Mouse (Mus musculus) thymus, adult 2 months (tissue): ENCODE measurements at regions not wholly inside any gene's neighbourhood (a gene's known extent, or its start where the extent isn't known, plus 50 kb on each side); places are given as distances from the start of the nearest gene placed in this dataset.

Experiments used
- DNase-seq: peaks from one replicate; pipeline ENCODE4 v3.0.0; 2021
- H3K27ac ChIP-seq: fragments of 200-500 bp; 2 replicates; pipeline ENCODE4 v1.5.1; 2012; ENCODE audit warnings: low read length, control low read depth; ENCODE audit not compliant: control insufficient read depth, insufficient read depth
- H3K27me3 ChIP-seq: fragments of 200-500 bp; 2 replicates; pipeline ENCODE4 v1.6.1; 2012; ENCODE audit warnings: mild to moderate bottlenecking, low read length, moderate library complexity, mixed read lengths; ENCODE audit not compliant: control insufficient read depth, insufficient read depth
- H3K36me3 ChIP-seq: fragments of 200-500 bp; 2 replicates; pipeline ENCODE4 v1.6.1; 2012; ENCODE audit warnings: mild to moderate bottlenecking, low read length, moderate library complexity; ENCODE audit not compliant: control insufficient read depth, insufficient read depth
- H3K4me1 ChIP-seq: fragments of 200-500 bp; replicated peaks from 2 replicates; pipeline ENCODE4 v1.6.1; 2012; ENCODE audit warnings: low read length; ENCODE audit not compliant: control insufficient read depth, insufficient read depth
- H3K4me3 ChIP-seq: fragments of 200-500 bp; 2 replicates; pipeline ENCODE4 v1.5.1; 2012; ENCODE audit warnings: mild to moderate bottlenecking, low read length, control low read depth, moderate library complexity; ENCODE audit not compliant: control insufficient read depth, insufficient read depth
- CTCF ChIP-seq: fragments of 200-500 bp; IDR thresholded peaks from 2 replicates; pipeline ENCODE4 v1.5.1; 2012; ENCODE audit warnings: mild to moderate bottlenecking, control low read depth, low read length, moderate library complexity, borderline replicate concordance; ENCODE audit not compliant: control insufficient read depth, poor library complexity, insufficient read depth; ENCODE audit errors: extremely low read depth
- POLR2A ChIP-seq: fragments of 200-500 bp; IDR thresholded peaks from 2 replicates; pipeline ENCODE4 v1.6.1; 2012; ENCODE audit warnings: mild to moderate bottlenecking, low read length, control low read depth, moderate library complexity; ENCODE audit not compliant: control insufficient read depth, poor library complexity, insufficient read depth; ENCODE audit errors: extremely low read depth
- WGBS: fragments of 180-500 bp; shearing (Covaris S2); methylation state at CpG from one replicate; pipeline ENCODE4 v1.1.7; 2018; 5-methylcytosine and 5-hydroxymethylcytosine counted together

DNA sequence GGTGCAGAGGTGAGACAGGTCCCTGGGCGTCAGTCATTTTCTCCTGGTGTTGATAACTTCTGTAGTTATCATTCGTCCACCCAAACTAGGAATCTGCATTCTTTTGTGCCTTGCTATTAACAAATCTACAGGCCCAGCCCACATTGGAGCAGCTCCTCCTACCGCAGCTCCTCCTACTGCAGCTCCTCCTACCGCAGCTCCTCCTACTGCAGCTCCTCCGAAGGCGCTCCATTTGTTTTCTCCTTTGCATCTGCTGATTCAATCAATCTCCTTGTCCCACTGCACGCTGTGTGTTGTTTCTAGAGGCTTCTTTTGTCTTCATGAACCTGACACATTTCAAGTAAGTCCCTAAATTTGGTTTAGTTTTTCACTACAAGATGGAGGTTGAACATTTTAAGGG is 248.2 kb upstream of the Arglu1 start:
- H3K27ac ChIP-seq = no peak overlapping the region
- no peaks in the 10 kb centered on the region for H3K36me3 ChIP-seq
- no peaks in the 10 kb centered on the region for H3K4me1 ChIP-seq
- no peaks in the 10 kb centered on the region for H3K27me3 ChIP-seq
- 95% methylated on average over 7 of the region's 7 CpGs for WGBS
- no peak overlapping the region for H3K4me3 ChIP-seq
- TF ChIP-seq POLR2A (no peak), CTCF (no peak)
- DNase-seq = no peak

DNA sequence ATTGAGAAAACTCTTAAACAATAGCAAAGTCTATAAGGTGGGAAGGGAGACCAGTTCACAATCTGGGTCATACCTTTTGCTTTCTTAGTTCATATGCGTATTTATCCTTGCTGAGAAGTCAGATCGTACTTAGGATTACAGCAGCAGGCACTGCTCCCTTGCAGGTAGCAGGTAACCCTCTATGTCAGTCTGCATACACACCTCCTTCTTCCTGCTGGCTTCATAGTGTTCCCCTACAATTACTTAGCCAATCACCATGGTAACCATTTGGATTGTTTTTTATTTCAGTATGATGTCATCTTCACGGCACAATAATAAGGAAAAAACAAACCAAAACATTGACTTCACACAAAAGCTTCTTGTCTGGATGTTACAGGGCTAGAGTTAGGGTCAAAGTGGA is 242.1 kb upstream of the Arglu1 start:
- Histone ChIP-seq H3K27ac (no peak overlapping the region), H3K4me1 (no peaks in the 10 kb centered on the region), H3K4me3 (no peak overlapping the region), H3K27me3 (no peaks in the 10 kb centered on the region), H3K36me3 (no peaks in the 10 kb centered on the region)
- TF ChIP-seq POLR2A (no peak), CTCF (no peak)
- DNase-seq = no peak
- 91% methylated on average over 3 of the region's 3 CpGs for WGBS

DNA sequence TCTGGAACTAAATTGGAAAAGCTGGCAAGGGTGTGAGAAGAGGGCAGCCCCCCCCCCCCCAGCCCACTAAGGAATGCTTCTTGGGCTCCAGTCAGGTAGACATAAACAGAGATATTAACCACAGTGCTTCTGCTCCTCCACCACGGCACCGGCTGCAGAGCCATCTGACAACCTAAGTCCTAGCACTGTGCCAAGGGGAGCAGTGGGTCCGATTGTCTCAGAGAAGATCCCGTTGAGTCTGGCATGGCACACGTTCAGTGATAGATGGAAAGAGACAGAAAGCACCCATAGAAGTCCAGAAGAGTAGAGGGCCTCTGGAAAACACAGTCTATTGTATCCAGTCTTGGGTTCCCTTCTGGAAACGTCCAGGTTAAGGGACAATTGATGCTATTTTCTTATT is 241.4 kb upstream of the Arglu1 start:
- TF ChIP-seq CTCF (no peak), POLR2A (no peak)
- Histone ChIP-seq H3K27me3 (no peaks in the 10 kb centered on the region), H3K36me3 (no peaks in the 10 kb centered on the region), H3K4me3 (no peak overlapping the region), H3K27ac (no peak overlapping the region), H3K4me1 (no peaks in the 10 kb centered on the region)
- DNase-seq = no peak
- WGBS = 91% methylated on average over 6 of the region's 6 CpGs

DNA sequence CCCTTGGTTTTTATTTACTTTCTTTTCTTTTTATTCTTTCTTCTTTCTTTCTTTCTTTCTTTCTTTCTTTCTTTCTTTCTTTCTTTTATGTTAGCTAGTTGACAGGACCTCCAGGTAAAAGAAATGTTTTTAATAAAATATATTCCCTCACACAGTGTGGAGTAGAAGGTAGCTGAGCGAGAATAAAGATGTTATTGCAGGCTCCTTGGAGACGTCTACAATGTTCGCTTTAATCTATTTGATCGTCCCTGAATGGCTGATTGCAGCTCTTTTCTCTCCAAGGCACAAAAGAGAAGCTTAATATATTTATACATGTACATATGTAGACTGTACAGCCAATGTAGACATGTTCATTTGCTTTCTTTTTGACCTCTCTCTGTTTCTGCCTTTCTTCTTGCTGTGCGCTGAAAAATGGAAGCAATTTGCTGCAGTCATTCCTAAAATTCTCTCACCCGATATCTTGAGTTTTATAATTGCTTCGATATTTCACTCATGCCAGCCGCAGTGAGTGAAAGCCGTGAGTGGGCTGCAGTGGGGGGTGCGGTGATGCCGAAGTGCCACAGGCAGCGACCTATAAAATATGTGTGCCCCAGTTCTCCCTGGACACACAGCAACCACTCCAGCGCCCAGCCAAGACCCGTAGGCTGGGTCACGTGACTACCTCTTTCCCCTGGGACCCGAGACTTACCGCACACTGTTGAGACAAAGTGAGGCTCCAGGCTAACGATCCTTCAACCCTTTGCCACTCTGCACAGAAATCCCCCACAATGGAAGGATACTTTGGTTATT is 237.9 kb upstream of the Arglu1 start:
- 96% methylated on average over 18 of the region's 18 CpGs for WGBS
- Histone ChIP-seq H3K4me3 (no peak overlapping the region), H3K27ac (no peak overlapping the region), H3K27me3 (no peaks in the 10 kb centered on the region), H3K36me3 (no peaks in the 10 kb centered on the region), H3K4me1 (no peaks in the 10 kb centered on the region)
- TF ChIP-seq POLR2A (no peak), CTCF (no peak)
- DNase-seq = no peak

DNA sequence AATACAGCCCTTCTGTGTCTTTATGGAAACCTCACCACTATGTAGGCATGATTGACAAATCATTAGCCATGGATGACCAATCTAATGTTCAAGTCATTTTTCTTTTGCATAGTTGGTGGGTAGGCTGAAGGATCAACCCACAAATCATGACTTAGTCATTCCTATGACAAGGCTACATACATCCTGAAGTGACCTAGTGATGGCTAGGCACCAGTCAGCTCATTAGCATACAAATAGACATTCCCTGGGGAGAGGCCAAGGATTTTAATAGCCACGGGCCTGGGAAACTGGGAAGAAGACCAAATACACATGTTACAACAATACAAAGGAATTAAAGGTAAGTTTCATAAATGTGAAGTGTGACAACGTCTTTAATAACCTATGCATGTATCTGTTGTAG is 231.1 kb upstream of the Arglu1 start:
- H3K4me1 ChIP-seq = no peaks in the 10 kb centered on the region
- DNase-seq = no peak
- H3K36me3 ChIP-seq = no peaks in the 10 kb centered on the region
- no peak overlapping the region for H3K4me3 ChIP-seq
- 90% methylated on average over 2 of the region's 2 CpGs for WGBS
- TF ChIP-seq POLR2A (no peak), CTCF (no peak)
- H3K27ac ChIP-seq = no peak overlapping the region
- no peaks in the 10 kb centered on the region for H3K27me3 ChIP-seq

DNA sequence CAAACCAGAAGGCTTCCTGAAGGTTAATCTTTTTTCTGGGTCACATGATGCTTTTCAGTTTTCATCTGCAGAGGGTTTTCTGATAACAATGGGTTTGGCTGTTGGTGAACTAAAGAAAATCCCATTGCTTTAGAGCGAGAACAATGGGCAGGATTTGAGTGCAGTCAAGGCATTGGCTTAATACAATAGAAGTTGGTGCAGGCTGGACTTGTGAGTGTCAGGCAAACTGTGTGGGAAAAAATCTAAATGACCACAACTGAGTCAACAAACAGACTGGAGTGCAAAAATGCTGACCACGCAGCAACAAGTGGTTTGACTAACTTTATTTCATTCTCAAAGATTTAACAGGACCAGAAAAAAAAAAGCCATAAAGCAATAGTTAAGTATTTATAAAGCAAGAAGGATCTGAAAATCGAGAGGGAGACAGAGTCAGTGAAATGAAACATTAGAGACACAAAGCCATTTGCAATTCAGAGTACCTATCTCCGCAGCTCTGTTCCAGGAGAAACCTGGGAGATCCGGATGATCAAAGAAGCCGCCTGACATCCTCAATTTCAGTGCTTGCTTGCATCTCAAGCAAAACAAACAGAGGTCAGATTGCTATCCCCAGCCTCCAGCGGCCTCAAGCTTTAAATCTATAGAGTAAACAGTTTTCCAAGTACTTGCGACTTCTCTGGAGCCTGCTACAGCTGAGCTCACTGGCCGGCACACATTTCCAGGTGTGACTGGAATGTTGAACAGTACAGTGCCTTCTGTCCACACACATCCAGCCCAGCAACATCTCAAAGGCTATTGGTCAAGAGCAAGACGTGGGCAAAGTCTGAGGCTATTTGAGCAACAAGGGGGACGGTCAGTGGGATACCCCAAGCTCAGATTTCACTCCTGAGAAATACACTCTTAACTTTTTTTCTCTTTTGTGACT is 229.5 kb upstream of the Arglu1 start:
- Histone ChIP-seq H3K4me3 (no peak overlapping the region), H3K4me1 (no peaks in the 10 kb centered on the region), H3K36me3 (no peaks in the 10 kb centered on the region), H3K27me3 (no peaks in the 10 kb centered on the region), H3K27ac (no peak overlapping the region)
- WGBS = 82% methylated on average over 11 of the region's 11 CpGs
- no peak for DNase-seq
- no peak for TF ChIP-seq POLR2A
- TF ChIP-seq CTCF = no peak

DNA sequence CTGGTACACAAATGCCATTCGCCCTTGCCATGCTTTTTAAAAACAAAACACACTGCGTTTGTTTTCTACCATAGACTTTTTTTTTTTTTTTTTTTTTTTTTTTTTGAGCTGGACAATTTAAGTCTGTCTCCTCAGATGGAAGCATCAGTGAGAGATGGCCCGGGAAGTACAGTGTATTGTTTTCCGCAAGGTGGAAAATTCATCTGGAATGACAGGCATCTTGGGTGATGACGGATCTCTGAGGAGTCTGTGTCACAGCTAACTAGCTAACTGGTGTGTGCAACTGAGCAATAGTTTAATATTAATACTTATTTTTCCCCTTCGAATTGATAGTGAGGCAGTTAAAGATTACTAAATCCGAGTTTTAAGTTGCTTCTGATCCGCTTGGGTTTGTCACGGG is 228.7 kb upstream of the Arglu1 start:
- Histone ChIP-seq H3K27ac (no peak overlapping the region), H3K36me3 (no peaks in the 10 kb centered on the region), H3K27me3 (no peaks in the 10 kb centered on the region), H3K4me1 (no peaks in the 10 kb centered on the region), H3K4me3 (no peak overlapping the region)
- no peak for DNase-seq
- no peak for TF ChIP-seq CTCF
- 90% methylated on average over 9 of the region's 9 CpGs for WGBS
